Mouse (Mus musculus): Measurements from ENCODE around the gene Mapk11. TPM values are rescaled to one million over a fixed set of nuclear protein-coding genes. Genes with fewer than 3 reads are reported as not detected.

Mapk11 gene
- polyA plus RNA-seq, 2 experiments, result 0.83 to 0.84 TPM

GRCm38 (mm10) chr15:89128382-89129350 is 20.8 kb downstream of the Mapk11 start, which contains the start of gene Hdac10:
Hdac10 (minus strand) TSS chr15:89128700.
- ATAC-seq (ENCODE audit: insufficient read depth) (peak; percentile 89), DNase-seq (ENCODE audit: low read depth in 3 of 3, low spot score in 3 of 3) (peak; percentile 62 to 74 (median 65))
- H3K4me3 ChIP-seq (ENCODE audit: insufficient read depth in 1 of 2, low read depth in 2 of 2, low read length in 2 of 2), result peak within 1 kb of the TSS; percentile 82 to 93
- H3K36me3 ChIP-seq (replicated peaks; ENCODE audit: control insufficient read depth, insufficient read depth, low read depth), result no peaks in the 10 kb centered on the region
- peaks cover 7 to 10% of the 10 kb centered on the region in 2 experiments for H3K4me1 ChIP-seq (replicated peaks; ENCODE audit: control insufficient read depth in 2 of 2, insufficient read depth in 2 of 2, low read length in 1 of 2)
- H3K27ac ChIP-seq, result peak within 1 kb of the TSS; percentile 75
- H3K9me3 ChIP-seq (ENCODE audit: control insufficient read depth, low read length), result no peaks in the 10 kb centered on the region
- peak within 1 kb of the TSS; percentile 88 for H3K4me2 ChIP-seq (ENCODE audit: low read depth)
- H3K9ac ChIP-seq (replicated peaks), result peak within 1 kb of the TSS; percentile 91
- WGBS (ENCODE audit: insufficient replicate concordance), result 3% methylated on average over 36 of the region's 36 CpGs
- TF ChIP-seq CTCF (IDR thresholded peaks at IDR 0.05; ENCODE audit: low read depth) (peak; percentile 99), EP300 (IDR thresholded peaks at IDR 0.05; ENCODE audit: low read depth) (no peak)
- H3K27me3 ChIP-seq (ENCODE audit: control insufficient read depth, insufficient read depth, low read length), result no peaks in the 10 kb centered on the region

GRCm38 (mm10) chr15:89127364-89127940 is 22.0 kb downstream of the Mapk11 start:
- H3K9ac ChIP-seq (replicated peaks), result peak overlapping the region; percentile 91
- H3K36me3 ChIP-seq (replicated peaks; ENCODE audit: control insufficient read depth, insufficient read depth, low read depth), result no peaks in the 10 kb centered on the region
- 72% methylated on average over 8 of the region's 8 CpGs for WGBS (ENCODE audit: insufficient replicate concordance)
- H3K9me3 ChIP-seq (ENCODE audit: control insufficient read depth, low read length), result no peaks in the 10 kb centered on the region
- no peak overlapping the region for H3K27ac ChIP-seq
- TF ChIP-seq EP300 (IDR thresholded peaks at IDR 0.05; ENCODE audit: low read depth) (no peak), CTCF (IDR thresholded peaks at IDR 0.05; ENCODE audit: low read depth) (0 out of 2 replicates have a peak, but pooled peaks have one; percentile 4)
- peak overlapping the region; percentile 88 for H3K4me2 ChIP-seq (ENCODE audit: low read depth)
- H3K4me3 ChIP-seq (ENCODE audit: insufficient read depth in 1 of 2, low read depth in 2 of 2, low read length in 2 of 2), result peak overlapping the region; percentile 82 to 93
- DNase-seq (ENCODE audit: low read depth in 3 of 3, low spot score in 3 of 3) (no peak), ATAC-seq (ENCODE audit: insufficient read depth) (no peak)
- H3K4me1 ChIP-seq (replicated peaks; ENCODE audit: control insufficient read depth in 2 of 2, insufficient read depth in 2 of 2, low read length in 1 of 2), result peaks cover 12 to 15% of the 10 kb centered on the region in 2 experiments
- no peaks in the 10 kb centered on the region for H3K27me3 ChIP-seq (ENCODE audit: control insufficient read depth, insufficient read depth, low read length)

- TF ChIP-seq EP300 (IDR thresholded peaks at IDR 0.05; ENCODE audit: low read depth) (no peak), CTCF (IDR thresholded peaks at IDR 0.05; ENCODE audit: low read depth) (no peak)
- Histone ChIP-seq H3K27ac (no peak overlapping the region), H3K4me3 (ENCODE audit: insufficient read depth in 1 of 2, low read depth in 2 of 2, low read length in 2 of 2) (no peak overlapping the region), H3K9ac (replicated peaks) (no peak overlapping the region), H3K27me3 (ENCODE audit: control insufficient read depth, insufficient read depth, low read length) (no peaks in the 10 kb centered on the region), H3K4me1 (replicated peaks; ENCODE audit: control insufficient read depth in 2 of 2, insufficient read depth in 2 of 2, low read length in 1 of 2) (peaks cover 19% of the 10 kb centered on the region in 2 experiments), H3K4me2 (ENCODE audit: low read depth) (no peak overlapping the region), H3K9me3 (ENCODE audit: control insufficient read depth, low read length) (no peaks in the 10 kb centered on the region), H3K36me3 (replicated peaks; ENCODE audit: control insufficient read depth, insufficient read depth, low read depth) (no peaks in the 10 kb centered on the region)
- 72% methylated on average over 8 of the region's 8 CpGs for WGBS (ENCODE audit: insufficient replicate concordance)
- no peak for ATAC-seq (ENCODE audit: insufficient read depth)
- DNase-seq (ENCODE audit: low read depth in 3 of 3, low spot score in 3 of 3), result no peak
These were observed 22.8 kb downstream of the Mapk11 start for GRCm38 (mm10) chr15:89126622-89127021.

DNA sequence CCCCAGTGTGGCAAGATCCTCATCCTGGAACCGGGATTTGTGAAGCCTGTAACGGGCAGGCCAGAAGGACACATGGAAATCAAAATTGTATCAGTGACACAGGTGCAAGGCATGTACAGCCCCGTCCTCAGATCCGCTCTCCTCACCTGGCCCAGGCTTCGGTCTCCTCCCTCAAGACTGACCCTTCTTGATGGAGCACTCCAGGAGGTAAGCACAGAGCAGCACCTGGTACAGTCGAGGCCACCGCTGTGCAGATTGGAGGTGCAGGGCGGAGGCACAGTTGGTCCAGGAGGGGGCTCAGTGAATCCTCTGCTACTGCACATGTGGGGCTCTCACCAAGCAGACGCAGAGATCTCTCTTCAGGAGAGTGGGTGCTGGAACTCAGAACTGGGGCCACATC is 24.1 kb downstream of the Mapk11 start:
- DNase-seq (ENCODE audit: low read depth in 3 of 3, low spot score in 3 of 3), result no peak

GRCm38 (mm10) chr15:89124312-89124711 is 25.1 kb downstream of the Mapk11 start:
- Histone ChIP-seq H3K36me3 (replicated peaks; ENCODE audit: control insufficient read depth, insufficient read depth, low read depth) (peaks cover 4% of the 10 kb centered on the region), H3K9me3 (ENCODE audit: control insufficient read depth, low read length) (no peaks in the 10 kb centered on the region), H3K27ac (no peak overlapping the region), H3K9ac (replicated peaks) (no peak overlapping the region), H3K27me3 (ENCODE audit: control insufficient read depth, insufficient read depth, low read length) (no peaks in the 10 kb centered on the region), H3K4me2 (ENCODE audit: low read depth) (no peak overlapping the region), H3K4me3 (ENCODE audit: insufficient read depth in 1 of 2, low read depth in 2 of 2, low read length in 2 of 2) (no peak overlapping the region), H3K4me1 (replicated peaks; ENCODE audit: control insufficient read depth in 2 of 2, insufficient read depth in 2 of 2, low read length in 1 of 2) (peaks cover 19 to 26% of the 10 kb centered on the region in 2 experiments)
- ATAC-seq (ENCODE audit: insufficient read depth), result no peak
- WGBS (ENCODE audit: insufficient replicate concordance), result 79% methylated on average over 3 of the region's 3 CpGs
- TF ChIP-seq CTCF (IDR thresholded peaks at IDR 0.05; ENCODE audit: low read depth) (no peak), EP300 (IDR thresholded peaks at IDR 0.05; ENCODE audit: low read depth) (no peak)
- no peak for DNase-seq (ENCODE audit: low read depth in 3 of 3, low spot score in 3 of 3)

More for the DNA sequence above, 24.1 kb downstream of the Mapk11 start:
- TF ChIP-seq CTCF (IDR thresholded peaks at IDR 0.05; ENCODE audit: low read depth) (no peak), EP300 (IDR thresholded peaks at IDR 0.05; ENCODE audit: low read depth) (no peak)
- 78% methylated on average over 9 of the region's 9 CpGs for WGBS (ENCODE audit: insufficient replicate concordance)
- Histone ChIP-seq H3K27ac (no peak overlapping the region), H3K9ac (replicated peaks) (no peak overlapping the region), H3K4me1 (replicated peaks; ENCODE audit: control insufficient read depth in 2 of 2, insufficient read depth in 2 of 2, low read length in 1 of 2) (peaks cover 19 to 23% of the 10 kb centered on the region in 2 experiments), H3K27me3 (ENCODE audit: control insufficient read depth, insufficient read depth, low read length) (no peaks in the 10 kb centered on the region), H3K36me3 (replicated peaks; ENCODE audit: control insufficient read depth, insufficient read depth, low read depth) (peaks cover 1% of the 10 kb centered on the region), H3K4me2 (ENCODE audit: low read depth) (no peak overlapping the region), H3K9me3 (ENCODE audit: control insufficient read depth, low read length) (no peaks in the 10 kb centered on the region), H3K4me3 (ENCODE audit: insufficient read depth in 1 of 2, low read depth in 2 of 2, low read length in 2 of 2) (no peak overlapping the region)
- no peak for ATAC-seq (ENCODE audit: insufficient read depth)
